Mouse (Mus musculus) ES-Bruce4 (cell line): ENCODE measurements around the gene Mesd. TPM values are rescaled to one million over a fixed set of nuclear protein-coding genes. Genes with fewer than 3 reads are reported as not detected.
A peak's percentile ranks its signal among the peaks of the same experiment; 100 is the strongest.

ENCODE experiments used
- H3K27ac ChIP-seq: 2 replicates; pipeline ENCODE4 v1.5.1; 2012; ENCODE audit warnings: low read length, inconsistent platforms; ENCODE audit not compliant: insufficient read depth
- H3K27me3 ChIP-seq: 2 replicates; pipeline ENCODE4 v1.6.1; 2012; ENCODE audit warnings: mild to moderate bottlenecking, low read length, inconsistent platforms; ENCODE audit not compliant: control insufficient read depth, poor library complexity, insufficient read depth, severe bottlenecking
- H3K36me3 ChIP-seq: 2 replicates; pipeline ENCODE4 v1.6.1; 2012; ENCODE audit warnings: inconsistent platforms, mild to moderate bottlenecking, low read length, moderate library complexity; ENCODE audit not compliant: control insufficient read depth, poor library complexity, insufficient read depth, severe bottlenecking
- H3K4me1 ChIP-seq: one replicate; pipeline ENCODE4 v1.8.1; 2011; ENCODE audit warnings: low read length; ENCODE audit not compliant: control insufficient read depth, insufficient read depth
- H3K4me3 ChIP-seq: 2 replicates; pipeline ENCODE4 v1.5.1; 2011; ENCODE audit warnings: low read depth, mild to moderate bottlenecking, low read length
- H3K9ac ChIP-seq: 2 replicates; pipeline ENCODE4 v1.6.1; 2012; ENCODE audit warnings: low read depth, mild to moderate bottlenecking, inconsistent platforms; ENCODE audit not compliant: poor library complexity, severe bottlenecking
- H3K9me3 ChIP-seq: replicated peaks from 2 replicates; pipeline ENCODE4 v1.6.1; 2012; ENCODE audit warnings: mild to moderate bottlenecking, low read length, inconsistent platforms; ENCODE audit not compliant: control insufficient read depth, poor library complexity, insufficient read depth, severe bottlenecking
- CTCF ChIP-seq: IDR thresholded peaks from one replicate; pipeline ENCODE4 v1.8.1; 2011; ENCODE audit warnings: low read depth, low read length
- EP300 ChIP-seq: IDR thresholded peaks from 2 replicates; pipeline ENCODE4 v1.6.1; 2011; ENCODE audit warnings: low read depth, low read length; ENCODE audit not compliant: insufficient read depth
- POLR2A ChIP-seq: IDR thresholded peaks from one replicate; pipeline ENCODE4 v1.8.1; 2011; ENCODE audit warnings: low read length; ENCODE audit not compliant: insufficient read depth
- polyA plus RNA-seq: library from polyadenylated mRNA; stranded (reverse); fragments of >200 nt; gene quantifications from 2 replicates; pipeline ENCODE4 v1.2.4, GENCODE M21; 2011; ENCODE audit warnings: low read depth; ENCODE audit not compliant: missing spikeins, insufficient read depth, insufficient read length

The Mesd gene
- polyA plus RNA-seq, 1 experiment = 101 TPM

- no peak overlapping the region for H3K9ac ChIP-seq
- H3K9me3 ChIP-seq = no peaks in the 10 kb centered on the region
- H3K27me3 ChIP-seq = no peaks in the 10 kb centered on the region
- H3K4me3 ChIP-seq = no peak overlapping the region
- TF ChIP-seq POLR2A = no peak
- TF ChIP-seq CTCF = no peak
- no peak for TF ChIP-seq EP300
- H3K36me3 ChIP-seq = no peaks in the 10 kb centered on the region; the same call in 1 of the 2 replicates
- H3K27ac ChIP-seq = no peak overlapping the region
- peaks cover 6% of the 10 kb centered on the region for H3K4me1 ChIP-seq
Observed at GRCm38 (mm10) chr7:83877088-83877487, 7.2 kb upstream of the Mesd start.

- no peak overlapping the region for H3K9ac ChIP-seq
Observed at GRCm38 (mm10) chr7:83878676-83879448, 5.4 kb upstream of the Mesd start.

GRCm38 (mm10) chr7:83882150-83882632 is 2.1 kb upstream of the Mesd start:
- TF ChIP-seq EP300 = no peak
- TF ChIP-seq POLR2A = no peak
- no peak for TF ChIP-seq CTCF
- H3K27ac ChIP-seq = no peak overlapping the region
- no peaks in the 10 kb centered on the region for H3K27me3 ChIP-seq
- peaks cover 5% of the 10 kb centered on the region for H3K4me1 ChIP-seq
- H3K9ac ChIP-seq = peak overlapping the region; percentile 89
- peak overlapping the region; percentile 79 for H3K4me3 ChIP-seq
- H3K36me3 ChIP-seq = no peaks in the 10 kb centered on the region; the same call in 1 of the 2 replicates
- H3K9me3 ChIP-seq = no peaks in the 10 kb centered on the region

More at GRCm38 (mm10) chr7:83878676-83879448, 5.4 kb upstream of the Mesd start:
- H3K36me3 ChIP-seq = no peaks in the 10 kb centered on the region; the same call in 1 of the 2 replicates
- H3K9me3 ChIP-seq = no peaks in the 10 kb centered on the region
- peaks cover 6% of the 10 kb centered on the region for H3K4me1 ChIP-seq
- no peaks in the 10 kb centered on the region for H3K27me3 ChIP-seq
- TF ChIP-seq POLR2A (no peak), CTCF (no peak), EP300 (0 out of 2 replicates have a peak, but pooled peaks have one; percentile 59)
- H3K27ac ChIP-seq = peak overlapping the region; percentile 80
- 0 out of 2 replicates have a peak overlapping the region, but pooled peaks have one; percentile 23 for H3K4me3 ChIP-seq

GRCm38 (mm10) chr7:83882633-83883275 is 1.5 kb upstream of the Mesd start:
- Histone ChIP-seq H3K27me3 (no peaks in the 10 kb centered on the region), H3K9ac (peak overlapping the region; percentile 89), H3K27ac (peak overlapping the region; percentile 94; the same call in 1 of the 2 replicates), H3K36me3 (no peaks in the 10 kb centered on the region; the same call in 1 of the 2 replicates), H3K9me3 (no peaks in the 10 kb centered on the region), H3K4me3 (peak overlapping the region; percentile 79), H3K4me1 (peaks cover 3% of the 10 kb centered on the region)
- no peak for TF ChIP-seq EP300
- TF ChIP-seq POLR2A = no peak
- TF ChIP-seq CTCF = no peak

GRCm38 (mm10) chr7:83883276-83884020 is 818 bp upstream of the Mesd start:
- TF ChIP-seq EP300 (no peak), POLR2A (no peak), CTCF (no peak)
- Histone ChIP-seq H3K27ac (peak overlapping the region; percentile 94), H3K9me3 (no peaks in the 10 kb centered on the region), H3K9ac (peak overlapping the region; percentile 89), H3K4me1 (no peaks in the 10 kb centered on the region), H3K4me3 (peak overlapping the region; percentile 79), H3K27me3 (no peaks in the 10 kb centered on the region), H3K36me3 (no peaks in the 10 kb centered on the region; the same call in 1 of the 2 replicates)
